Mouse (Mus musculus) embryo, embryonic 11.5 days (tissue): ENCODE measurements around the gene Rag1.

ENCODE experiments used
- DNase-seq: peaks from one replicate; pipeline ENCODE4 v3.0.0-alpha.2; 2012; ENCODE audit warnings: low read depth, low spot score

Gene Rag1

DNA sequence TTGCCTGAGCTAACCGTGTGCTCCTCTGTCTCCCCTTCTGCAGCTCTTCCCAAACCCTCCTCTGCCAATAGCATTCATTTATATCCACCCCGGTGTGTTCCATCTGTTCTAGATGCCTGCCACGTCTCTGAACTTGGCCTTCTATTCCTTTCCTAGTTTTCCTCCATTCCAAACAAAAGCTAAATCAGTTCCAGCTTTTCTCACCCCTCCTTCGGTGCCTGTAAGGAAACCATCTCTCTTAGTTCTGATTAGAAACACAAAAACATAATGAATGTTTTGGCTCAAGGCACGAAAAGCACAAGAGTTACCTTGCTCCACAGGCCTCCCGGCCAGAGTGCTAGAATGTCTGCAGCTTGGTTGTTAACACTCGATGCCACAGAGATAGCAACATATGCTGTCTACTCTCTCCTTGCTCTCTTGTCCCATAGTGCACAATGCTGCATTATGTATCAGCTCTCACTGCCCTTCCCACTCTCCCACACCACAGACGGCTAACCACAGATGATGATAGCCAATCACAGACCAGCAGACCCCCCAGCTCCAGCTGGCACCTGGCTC lies at the start of gene Rag1, which contains the start of gene B230118H07Rik:
Rag1 (minus strand) TSS at position 388 of the 558 bp plus-strand sequence.
B230118H07Rik (minus strand) TSS at position 419 of the 558 bp plus-strand sequence.
- no peak for DNase-seq

DNA sequence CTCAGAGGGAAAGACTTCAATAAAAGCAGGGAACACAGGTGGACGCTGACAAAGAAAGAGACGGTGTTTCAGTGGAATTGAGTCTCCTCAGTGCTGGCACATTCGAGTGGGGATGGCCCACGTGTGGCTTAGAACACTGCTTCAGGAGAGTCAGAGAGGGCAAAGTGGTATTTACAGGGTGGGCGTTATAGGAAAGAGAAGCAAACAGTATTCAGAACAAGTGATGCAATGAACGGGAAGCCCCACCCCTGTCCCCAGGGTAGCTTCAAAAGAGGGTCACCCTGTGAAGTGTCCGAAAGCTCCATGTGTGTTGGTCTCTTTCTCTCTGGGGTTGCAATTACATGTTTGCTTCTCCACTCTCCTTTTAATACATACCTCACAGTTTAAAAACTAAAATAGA lies 46.3 kb upstream of the Rag1 start:
- DNase-seq: no peak

DNA sequence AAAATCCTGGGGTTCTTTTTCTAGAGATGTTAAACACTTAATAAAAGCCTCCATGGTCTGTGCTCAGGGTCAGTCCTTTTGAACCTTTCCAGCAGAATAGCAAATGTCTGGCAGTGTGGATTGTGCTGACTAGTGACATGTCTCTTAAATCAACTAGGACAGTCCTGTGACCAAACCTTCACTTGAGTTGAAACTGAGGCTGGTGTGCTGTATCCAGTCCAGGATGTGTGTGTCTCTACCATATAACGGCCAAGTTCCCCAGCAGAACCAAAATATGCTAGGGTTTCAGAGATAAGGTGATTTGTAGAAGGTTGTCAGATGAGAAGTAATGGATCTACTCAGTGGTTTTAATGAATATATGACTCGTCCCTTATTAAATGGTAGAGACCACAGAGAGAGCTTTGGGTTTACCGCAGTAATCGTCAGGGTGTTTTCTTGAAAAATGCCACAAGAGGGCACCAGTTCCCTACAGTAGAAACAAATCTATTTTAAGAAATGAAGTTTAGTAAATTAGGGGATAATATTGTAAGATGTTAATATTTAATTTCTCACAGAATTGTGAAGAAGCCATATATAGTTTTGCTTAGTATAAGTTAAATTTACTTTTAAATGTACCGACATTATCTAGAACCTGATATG lies 44.4 kb upstream of the Rag1 start:
- no peak for DNase-seq

DNA sequence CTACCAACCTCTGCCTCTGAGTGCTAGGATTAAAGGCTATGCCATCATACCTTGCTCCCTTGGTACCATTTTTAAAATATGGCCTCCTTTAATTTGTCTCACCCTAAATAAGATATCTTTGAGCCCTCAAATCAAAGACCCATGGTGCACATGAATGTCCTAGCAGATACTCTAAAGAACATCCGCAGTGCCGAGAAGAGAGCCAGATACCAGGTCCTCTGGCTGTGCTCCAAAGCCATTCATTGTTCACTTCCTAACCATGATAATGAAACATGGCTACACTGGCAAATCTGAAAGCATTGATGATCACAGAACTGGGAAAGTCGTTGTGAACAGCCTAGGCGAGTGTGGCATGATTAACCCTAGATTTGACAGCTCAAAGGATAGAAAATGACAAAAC lies 43.7 kb upstream of the Rag1 start:
- no peak for DNase-seq

DNA sequence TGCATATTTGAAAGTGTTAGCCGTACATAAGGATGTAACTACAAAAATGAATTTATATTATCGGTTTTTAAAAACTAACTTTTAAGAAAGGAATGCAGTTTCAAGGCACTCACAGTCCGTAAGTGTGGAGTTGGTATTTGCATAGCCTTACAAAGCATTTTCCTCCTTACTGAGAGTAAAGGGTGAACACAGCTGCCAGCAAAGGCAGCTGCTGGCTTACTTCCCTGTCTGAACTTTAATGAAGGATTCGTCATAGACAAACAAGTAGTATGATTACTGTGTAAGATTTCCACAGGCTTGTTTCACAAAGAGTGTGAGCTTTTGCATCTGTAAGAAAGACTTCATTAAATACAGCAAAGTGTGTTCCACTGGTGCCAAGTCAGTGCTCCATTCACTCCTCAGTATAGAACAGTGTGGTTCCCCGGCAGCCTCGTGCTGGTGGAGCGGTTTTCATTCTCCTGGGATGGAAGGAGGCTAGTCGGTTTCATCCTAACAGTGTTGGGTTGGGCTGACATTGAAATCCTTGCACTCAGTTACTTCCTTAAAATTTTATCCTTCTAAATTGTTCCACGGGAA lies 41.0 kb upstream of the Rag1 start:
- DNase-seq: no peak

DNA sequence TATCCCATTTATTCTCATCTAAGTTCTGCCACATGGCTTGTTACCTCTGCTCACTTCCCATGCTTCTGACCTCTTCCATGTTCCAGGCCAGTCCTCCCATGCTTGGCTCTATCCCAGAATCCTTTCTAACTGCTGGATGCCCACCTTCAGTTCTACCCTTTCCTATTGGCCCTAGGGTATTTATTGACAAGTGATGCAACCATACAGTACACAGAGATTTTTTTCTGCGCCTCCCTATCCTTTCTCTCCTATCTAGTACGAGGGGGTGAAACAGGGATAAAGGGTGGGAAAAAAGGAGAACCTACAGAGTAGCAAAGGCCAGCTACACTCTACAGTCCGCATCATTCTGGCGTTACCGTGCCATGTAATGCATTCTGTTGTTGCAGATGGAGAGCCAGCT lies 38.7 kb upstream of the Rag1 start:
- DNase-seq: no peak

DNA sequence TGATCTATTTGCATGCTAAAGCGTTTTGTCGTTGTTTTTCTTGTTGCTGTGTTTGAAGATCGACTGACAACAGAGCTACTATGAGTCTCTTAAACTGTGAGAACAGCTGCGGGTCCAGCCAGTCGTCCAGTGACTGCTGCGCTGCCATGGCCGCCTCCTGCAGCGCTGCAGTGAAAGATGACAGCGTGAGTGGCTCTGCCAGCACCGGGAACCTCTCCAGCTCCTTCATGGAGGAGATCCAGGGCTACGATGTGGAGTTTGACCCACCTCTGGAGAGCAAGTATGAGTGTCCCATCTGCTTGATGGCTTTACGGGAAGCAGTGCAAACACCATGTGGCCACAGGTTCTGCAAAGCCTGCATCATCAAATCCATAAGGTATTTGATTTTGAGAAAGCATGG lies 35.1 kb upstream of the Rag1 start:
- no peak for DNase-seq

DNA sequence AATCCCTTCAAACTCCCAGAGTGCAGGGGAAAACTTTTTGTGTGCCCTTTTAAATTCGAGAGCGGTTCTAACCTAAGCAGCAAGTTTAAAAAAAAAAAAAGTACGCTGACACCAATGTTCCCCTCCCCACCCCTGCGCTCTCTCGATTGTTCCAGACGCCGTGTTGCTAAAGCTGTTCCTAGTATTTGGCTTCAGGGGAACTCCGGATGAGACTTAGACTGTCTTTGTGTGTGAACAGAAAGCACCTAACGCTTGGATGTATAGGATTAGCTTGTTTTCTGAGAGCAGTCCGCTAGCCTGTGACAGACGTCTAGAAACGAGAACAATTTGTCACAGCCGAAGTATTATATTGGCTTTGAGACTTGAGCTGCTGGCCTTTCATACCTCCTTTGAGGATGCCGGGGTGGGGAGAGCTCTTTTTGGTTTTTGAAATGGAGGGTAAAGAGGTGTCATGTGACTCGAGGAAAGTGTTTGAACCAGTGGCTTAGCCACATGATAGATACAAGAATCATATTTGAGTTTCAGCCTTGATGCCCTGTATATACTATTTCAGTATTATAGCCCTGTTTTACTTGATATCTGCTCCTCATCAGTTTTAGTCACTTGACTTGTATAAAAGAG lies 30.0 kb upstream of the Rag1 start:
- DNase-seq: no peak

DNA sequence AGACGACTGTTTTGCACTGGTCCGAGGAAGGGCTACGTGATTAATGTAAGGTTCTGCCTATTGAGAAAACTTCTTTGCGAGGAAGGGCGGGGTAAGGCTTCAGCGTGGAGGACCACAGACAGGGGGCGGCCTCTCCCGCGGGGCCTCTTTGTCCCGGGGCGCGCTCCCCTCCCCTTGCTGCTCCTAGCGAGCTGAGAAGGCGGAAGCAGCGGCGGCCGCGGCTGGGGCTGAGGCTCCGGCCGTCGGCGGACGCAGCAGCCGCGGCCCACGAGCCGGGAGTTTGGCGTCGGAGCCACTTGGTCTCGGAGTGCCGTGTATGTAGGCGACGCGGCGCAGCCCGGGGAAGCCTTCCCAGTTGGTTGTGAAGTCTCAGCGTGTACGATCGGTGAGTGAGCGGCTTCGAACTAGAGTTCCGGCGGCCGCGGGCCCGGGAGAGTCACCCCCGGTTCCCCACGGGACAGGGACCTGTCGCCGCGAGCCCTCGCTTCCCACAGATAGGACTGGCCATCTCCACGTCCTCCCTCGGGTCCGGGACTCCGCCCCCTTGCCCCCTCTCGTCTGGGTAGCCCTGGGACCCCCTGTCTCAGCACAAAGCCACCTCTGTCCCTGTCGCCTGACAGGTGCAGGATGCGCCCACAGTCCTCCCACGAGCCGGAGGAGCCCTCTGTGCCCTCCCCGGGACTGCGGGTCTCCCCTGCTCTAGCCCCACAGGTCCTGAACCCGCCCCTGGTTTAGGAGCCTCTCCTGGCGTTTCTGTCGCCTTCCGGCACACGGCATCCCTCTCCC lies 29.1 kb upstream of the Rag1 start, which contains the start of gene Traf6:
Traf6 (plus strand) TSS at position 194 of the 786 bp plus-strand sequence.
- DNase-seq: peak; percentile 67

DNA sequence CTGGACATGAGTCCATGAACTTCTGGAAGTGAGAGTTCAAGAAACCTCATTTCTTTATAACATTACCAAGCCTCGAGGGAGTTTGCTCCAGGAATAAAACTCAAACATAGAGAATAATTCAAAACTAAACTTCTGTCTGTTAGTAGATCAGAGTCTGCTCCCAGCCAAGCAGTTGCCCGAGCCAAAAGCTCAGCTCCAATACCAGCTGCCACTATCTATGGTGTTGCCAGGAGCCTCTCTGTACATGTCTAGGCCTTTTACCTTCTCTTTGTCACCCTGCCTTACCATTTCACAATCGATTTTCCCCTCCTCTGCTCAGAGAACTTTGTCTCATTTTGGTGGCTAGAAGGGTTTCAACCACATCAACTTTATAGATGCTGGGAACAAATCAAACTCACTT lies 24.2 kb upstream of the Rag1 start:
- no peak for DNase-seq

DNA sequence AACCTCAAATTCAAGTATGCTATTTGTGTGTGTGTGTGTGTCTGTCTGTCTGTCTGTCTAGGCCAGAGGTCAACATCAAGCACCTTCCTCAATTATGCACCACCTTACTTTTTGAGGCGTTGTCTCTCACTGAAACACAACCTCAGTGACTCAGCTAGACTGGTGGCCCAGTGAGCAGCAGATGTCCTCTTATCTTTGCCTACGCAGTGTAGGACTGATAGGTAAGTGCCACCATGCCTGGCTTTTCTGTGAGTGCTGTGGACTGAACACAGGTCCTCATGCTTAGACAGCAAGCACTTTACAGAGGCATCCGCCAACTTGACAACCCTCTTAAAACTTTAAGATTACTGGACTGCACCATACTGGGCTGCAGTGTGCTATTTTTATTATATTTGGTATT lies 19.4 kb upstream of the Rag1 start:
- no peak for DNase-seq

DNA sequence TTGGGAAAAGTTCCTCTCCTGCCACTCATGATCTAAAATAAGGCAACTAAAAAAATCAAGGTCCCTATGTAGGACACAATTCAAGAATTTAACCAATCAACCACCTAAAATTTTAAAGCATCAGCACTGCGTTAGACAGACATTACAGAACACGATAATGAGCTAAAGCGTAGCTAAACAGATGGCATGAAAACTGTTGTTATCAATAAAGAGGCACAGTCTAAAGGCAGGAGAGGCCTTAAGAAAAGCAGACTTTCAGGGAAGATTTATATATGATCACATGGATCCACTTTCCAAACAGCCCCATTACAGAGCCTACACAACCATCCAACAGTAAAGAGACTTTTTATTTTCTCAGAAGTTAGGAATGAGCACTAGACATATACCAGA lies 16.4 kb upstream of the Rag1 start:
- DNase-seq: no peak

DNA sequence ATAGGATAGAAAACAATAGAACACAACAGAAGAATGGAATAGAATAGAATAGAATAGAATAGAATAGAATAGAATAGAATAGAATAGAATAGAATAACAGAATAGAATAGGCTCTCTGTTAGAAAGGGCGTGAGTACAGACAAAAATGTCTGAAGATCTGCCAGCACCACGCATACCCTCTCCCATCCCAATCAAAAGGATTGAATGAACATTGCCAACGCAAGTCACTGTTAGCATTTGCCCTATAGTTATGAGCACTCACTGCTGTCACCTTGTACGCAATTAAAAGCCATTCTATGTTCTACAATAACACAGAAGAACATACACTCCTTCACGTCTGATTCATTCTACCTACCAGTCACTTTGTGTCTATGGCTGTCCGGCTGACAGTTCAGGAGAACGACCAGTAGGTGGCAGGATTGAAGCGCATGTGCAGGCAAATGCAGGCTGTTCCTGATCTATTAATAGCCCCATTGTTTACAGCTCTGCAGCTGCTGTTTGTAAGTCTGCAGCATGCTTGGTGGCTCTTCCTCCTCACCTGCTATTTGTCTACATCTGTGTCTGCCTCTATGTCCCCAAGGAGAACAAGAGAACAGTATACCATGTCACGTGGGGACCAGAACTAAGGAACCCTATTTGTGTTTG lies 15.9 kb upstream of the Rag1 start:
- peak; percentile 68 for DNase-seq

DNA sequence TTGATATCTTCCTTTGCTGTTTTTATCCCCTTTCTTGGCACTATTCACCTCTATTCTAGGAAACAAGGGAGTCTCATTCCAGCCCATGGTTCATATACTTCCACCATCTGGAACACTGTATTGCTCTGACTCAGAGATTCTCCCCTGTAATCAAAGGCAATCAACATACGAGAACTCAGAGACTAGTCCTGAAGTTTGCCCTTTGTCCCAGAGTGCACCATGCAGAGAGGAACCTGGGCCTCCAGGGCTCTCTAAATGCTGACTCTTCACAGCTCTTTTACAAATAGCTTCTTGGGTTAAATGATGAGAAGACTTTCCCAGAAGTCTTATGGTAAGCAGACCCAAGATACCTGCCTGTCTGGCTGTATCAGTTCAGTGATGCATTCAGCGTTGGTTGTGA lies 11.2 kb upstream of the Rag1 start:
- no peak for DNase-seq

DNA sequence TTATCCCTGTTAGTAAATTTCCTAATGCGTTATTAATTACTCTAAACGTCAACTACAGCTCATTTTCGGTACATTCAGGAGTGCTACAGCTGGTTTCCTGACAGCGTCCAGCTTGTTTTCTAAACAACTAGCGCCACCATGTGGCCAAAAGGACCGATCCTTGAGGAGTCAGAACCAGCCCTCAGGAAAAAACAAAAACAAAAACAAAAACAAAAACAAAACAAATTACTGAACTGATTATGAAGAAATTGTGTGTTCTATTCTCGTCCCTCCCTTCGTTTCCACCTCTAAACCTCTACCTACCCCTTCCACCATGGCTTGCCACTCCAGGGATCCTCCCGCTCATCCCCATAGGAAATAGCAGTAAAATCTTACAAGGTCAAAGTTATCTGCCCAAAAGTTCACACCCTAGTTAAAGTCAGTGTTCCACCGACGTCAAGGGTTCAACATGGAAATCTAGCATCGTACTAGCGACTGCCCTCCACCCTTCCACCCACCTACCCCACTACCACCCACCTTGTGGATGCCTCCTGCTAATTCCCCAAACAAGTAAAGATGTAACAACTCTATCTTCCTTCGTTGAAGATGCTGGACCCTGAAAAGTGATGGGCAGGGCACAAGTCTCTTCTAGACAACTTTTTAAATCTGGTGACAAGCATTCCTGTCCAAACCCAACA lies 3.8 kb upstream of the Rag1 start:
- DNase-seq: peak; percentile 54

DNA sequence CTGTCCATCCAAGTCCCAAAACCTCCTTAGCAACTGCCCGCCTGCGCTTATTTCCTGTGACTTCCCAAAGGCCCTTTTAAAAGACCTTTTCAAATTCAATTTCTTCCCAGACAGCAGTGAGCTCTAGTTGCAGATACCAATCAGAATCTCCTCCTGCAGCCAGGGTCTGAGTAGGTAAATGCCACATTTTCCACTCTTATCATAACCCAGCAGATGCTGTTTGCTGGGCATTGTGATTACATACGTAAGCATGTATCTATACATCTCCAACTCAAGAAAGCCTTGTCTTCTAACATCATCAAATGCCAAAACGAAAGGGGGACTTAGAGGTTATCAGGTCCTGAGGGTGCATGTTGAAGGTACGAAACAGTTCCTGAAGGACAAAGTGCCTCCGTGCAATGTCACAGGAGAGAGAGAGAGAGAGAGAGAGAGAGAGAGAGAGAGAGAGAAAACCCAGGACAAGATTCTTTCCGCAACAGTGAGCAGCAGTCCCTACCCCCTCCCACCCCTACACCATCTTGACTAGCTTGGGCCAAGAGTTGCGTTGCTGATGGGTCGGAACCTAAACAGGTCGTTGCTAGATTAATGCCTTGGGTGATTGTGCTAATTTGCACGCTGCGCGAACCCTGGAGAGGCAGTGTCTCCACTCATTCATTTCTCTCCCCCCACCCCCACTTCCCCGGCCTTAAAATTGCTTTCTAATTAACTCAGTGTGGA lies 3.1 kb upstream of the Rag1 start:
- no peak for DNase-seq

DNA sequence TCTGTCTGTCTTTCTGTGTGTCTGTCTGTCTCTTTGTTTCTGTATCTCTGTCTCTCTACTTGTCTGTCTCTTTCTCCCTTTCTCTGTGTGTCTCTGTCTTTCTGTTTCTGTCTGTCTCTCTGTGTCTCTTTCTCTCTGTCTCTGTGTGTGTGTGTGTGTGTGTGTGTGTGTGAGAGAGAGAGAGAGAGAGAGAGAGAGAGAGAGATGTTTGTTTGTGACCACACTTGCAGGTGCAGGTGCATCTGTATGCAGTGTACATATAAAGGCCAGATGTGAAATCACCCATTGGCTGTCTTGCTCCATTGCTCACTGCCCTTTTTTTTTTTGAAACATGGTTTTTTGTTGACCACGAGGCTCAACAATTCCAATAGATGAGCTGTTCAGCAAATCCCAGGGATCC lies 1.1 kb upstream of the Rag1 start:
- DNase-seq: no peak

DNA sequence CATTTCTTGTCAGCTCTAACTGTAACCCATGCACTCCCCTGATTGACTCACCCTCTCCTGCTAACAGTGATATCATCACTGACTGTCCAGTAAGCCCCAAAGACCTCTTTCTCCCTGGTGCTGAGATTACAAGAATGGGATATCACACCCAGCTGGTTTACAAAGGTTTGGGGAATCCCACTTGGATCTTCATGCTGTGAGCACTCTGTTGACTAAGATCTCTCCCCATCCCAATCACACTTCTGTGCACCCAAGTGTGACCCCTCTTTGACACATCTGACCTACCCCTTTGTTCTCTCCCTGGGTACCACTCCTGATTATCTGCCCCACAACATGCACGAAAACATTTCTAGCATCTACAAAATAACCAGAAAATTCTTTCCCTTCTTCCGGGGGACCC lies 940 bp downstream of the Rag1 start:
- no peak for DNase-seq

DNA sequence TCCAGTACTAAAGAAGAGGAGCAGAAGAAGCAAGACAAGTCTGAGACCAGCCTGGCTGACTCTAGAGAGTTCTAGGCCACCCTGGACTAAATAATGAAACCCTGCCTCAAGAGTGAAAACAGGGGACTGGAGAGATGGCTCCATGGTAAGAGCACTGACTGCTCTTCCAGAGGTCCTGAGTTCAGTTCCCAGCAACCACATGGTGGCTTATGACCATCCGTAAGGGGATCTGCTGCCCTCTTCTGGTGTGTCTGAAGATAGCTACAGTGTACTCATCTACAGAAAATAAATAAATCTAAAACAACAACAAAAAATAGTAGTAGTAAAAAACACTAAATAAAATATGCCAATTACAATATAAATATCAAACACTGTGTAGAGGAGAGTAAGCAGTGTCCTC lies 3.5 kb downstream of the Rag1 start:
- no peak for DNase-seq

DNA sequence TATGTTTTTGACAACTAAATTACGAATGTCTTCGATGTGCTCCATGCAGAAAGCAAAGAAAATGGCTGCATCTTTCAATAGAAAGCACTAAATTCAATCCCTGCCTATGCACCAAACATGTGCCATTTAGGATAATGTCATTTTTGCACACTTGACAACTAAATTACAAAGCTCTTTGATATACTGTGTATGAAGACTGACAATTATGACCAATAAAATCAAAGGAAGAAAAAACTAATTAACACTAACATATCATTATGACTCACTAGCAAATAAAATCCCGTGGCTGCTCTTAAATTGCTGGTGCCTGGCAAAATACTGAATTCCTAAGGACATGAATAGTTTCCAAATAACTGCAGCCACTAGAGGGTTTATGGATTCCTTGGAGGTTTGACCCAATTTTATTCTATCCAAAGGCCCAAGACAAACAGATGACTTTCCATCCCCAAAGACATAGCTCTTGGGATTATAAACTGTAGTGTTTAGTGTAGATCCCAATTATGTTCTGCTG lies 9.4 kb downstream of the Rag1 start:
- DNase-seq: no peak
